Mouse (Mus musculus) T-helper 17 cell (primary cell): ENCODE measurements at regions not wholly inside any gene's neighbourhood (a gene's known extent, or its start where the extent isn't known, plus 50 kb on each side); places are given as distances from the start of the nearest gene placed in this dataset.

ENCODE experiments used
- in situ Hi-C, 2 experiments: fragments of 300-600 bp; cut with MboI, MseI; formaldehyde crosslinking; loops; 1 replicate in 1 of 2; 2 replicates in 1 of 2; pipeline ENCODE4 v1.15.1; 2025; ENCODE audit warnings: high pct_unique_total_duplicates in 2 of 2

DNA sequence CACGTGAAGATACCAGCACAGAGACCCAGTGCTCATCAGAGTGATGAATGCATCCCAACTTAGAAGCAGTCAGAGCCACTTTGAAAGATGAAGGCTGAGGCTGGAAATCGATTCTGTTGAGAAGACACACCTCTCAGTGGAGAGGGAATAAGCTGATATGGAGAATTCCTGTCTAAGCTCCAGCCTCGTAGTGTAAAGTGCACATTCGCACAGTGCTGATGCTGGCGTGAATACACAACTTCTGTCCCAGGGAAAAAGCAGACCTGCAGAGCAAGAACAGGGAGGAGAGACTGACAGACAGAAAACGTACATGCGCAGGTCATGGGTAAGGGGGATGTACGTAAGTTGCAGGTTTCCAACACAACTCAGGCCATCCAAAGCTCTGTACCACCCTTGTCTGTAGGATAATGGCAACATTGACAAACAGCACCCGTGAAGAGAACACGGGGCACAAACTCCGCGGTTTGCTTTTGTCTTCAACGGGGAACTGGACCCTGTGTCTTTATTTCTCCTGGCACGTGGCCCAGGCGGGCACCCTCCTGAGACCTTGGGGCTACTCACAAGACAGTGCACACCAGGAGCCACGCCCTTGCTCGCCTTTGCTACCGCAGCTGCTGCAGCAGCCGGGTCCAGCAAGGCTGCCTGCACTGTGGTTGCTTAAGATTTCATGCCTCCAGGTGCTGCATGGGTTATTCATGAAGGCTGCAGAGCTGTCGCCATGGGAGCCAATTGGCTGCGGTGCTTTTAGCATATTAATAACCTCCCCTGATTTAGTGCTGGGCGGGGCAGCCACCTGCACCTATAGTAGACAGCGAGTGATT lies 434.3 kb downstream of the Cmpk2 start:
- in situ Hi-C loops, result no loop called here

DNA sequence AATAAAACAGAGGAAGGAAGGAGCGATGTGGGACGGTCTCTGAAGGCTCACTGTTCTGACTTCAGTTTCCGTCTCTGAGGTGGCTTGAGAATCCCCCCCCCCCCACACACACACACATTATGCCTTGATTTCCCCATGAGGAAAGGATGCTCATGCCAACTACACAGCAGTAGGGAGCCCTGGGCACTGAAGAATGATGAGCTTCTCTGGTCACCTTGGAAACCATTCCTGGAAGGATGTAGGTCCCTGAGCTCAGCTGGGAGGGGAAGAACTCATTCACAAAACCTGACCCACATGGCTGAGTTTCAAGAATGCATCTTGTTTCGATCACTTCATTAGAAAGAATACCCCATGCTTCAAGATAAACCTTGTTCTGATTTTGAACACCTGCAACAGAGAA lies 422.2 kb downstream of the Cmpk2 start:
- in situ Hi-C loops, result no loop called here

DNA sequence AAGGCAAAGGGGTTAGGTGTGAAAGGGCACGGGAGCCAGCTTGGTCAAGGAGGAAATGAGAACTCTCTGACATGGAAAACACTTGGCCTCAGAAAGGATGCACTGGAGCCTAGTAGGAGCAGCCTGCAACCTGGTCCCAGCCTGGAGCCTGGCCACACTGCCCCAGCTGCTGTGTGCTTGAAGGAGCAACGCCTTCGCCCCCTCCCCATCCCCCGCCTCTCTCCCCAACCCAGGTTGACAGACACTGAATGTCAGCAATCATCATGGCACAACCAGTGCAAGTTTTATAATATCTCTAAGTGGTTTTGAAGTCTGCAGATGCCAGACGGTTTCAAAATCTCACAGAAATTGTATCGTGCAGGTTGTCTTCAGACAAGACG lies 417.6 kb downstream of the Cmpk2 start:
- in situ Hi-C loops, result no loop called here

- in situ Hi-C loops, result no loop called here
Observed at GRCm38 (mm10) chr12:26885831-26886634, 417.0 kb downstream of the Cmpk2 start.

DNA sequence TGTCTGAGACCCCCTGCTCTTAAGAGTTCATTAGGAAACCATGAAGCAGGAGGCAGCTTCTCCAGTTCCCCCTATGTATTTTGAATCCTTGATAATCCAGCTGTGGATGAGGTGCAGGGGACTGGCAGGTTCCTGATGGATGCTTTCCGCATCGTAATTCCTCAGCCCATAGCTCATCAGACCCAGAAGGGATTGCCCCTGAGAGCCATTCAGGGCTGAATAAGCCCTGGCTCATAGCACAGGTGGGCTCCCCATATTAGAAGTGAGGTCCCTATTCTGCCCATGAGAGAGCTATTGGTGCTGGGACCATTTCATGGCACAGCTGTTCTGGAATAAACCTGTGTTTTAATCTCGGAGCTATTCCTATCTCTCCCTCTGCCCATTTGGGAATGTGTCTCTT lies 416.1 kb downstream of the Cmpk2 start:
- in situ Hi-C loops, result no loop called here

- in situ Hi-C loops, result loop anchor here in 1 of 2 experiments (5.0 kb wide), 1 partner anchor 68 kb away; no protein-coding TSS in a partner anchor
Observed at GRCm38 (mm10) chr12:26884156-26884555, 415.2 kb downstream of the Cmpk2 start.

DNA sequence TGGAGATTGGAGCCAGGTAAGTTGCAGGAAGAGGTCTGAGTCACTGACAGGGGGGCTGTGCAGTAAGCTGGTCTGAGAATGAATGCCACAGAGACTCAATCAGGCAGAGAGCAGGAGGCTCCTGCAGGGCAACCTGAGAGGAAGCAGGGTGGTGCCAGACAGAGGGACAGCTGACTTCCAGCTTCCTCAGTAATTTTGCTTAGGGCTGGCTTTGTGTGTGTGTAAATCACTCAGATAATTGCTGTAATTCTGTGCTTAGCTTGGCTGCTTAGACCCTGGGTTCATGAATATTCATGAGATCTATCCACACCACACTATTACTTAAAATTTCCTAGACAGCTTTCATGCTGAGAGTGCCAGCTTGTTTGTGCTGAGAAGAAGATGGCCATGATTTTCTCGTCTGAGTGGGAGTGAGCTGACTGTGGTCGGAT lies 408.7 kb downstream of the Cmpk2 start:
- in situ Hi-C loops, result loop anchor here in 1 of 2 experiments (10.0 kb wide), 1 partner anchor 917 kb away; no protein-coding TSS in a partner anchor

- in situ Hi-C loops, result loop anchor here in 1 of 2 experiments (10.0 kb wide), 1 partner anchor 918 kb away; no protein-coding TSS in a partner anchor
Observed at GRCm38 (mm10) chr12:26877284-26877683, 408.3 kb downstream of the Cmpk2 start.

DNA sequence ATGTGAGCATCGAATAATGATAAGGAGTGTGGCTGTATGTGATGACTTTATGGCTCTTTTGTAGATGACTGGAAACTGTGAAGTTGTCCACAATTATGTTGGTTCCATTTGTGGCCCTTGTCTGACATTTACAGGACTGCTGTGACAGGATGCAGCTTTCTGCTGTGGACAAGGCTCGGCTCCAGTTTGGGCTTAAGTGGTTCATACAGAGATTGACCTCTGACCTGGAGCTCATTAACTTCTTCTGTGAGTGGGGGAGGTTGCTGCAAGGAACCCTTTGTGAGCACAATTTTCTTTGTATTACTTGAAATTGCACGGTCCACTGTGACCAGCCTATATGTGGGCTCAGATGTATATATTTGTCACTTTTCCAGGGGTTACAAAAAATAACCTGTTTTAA lies 403.5 kb downstream of the Cmpk2 start:
- in situ Hi-C loops, result loop anchor here in 1 of 2 experiments (10.0 kb wide), 1 partner anchor 922 kb away; no protein-coding TSS in a partner anchor

DNA sequence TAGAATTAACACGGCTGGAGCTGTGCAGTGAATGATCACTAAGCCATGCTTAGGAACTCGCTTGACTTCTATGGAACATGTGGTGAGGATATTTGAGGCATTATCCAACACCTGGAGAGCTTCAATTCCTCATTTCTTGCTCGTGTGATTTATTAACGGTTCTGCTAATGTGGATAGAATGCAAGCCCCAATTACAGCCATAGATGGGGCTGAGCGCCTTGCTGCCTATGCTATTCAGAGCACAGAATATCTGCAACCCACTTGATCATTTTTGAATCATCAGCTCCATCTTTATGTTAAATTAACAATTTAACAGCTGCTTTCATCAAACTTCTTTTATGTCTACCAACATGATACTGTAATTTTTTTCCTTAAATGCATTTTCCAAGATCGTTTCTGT lies 398.7 kb downstream of the Cmpk2 start:
- in situ Hi-C loops, result no loop called here

DNA sequence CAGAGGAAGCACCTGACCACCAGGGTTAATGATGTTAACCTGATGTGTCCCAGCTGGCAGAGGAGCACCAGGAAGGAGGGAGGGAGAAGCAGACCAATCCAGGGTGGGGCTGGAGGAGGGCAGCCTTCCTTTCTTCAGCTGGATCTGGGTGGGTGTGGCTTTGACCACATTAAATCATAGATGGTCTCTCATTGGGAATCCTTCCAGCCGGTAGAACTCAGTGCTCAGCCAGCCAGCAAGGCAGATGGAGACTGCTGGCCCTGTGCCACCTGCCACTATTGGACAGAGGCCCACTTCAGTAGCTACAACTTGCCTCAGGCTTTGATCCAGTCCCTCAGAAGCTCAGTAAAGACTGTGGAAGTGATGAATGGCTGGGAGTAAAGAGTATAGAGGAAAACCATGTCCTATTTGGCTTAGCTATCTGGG lies 386.1 kb downstream of the Cmpk2 start:
- in situ Hi-C loops, result no loop called here

- in situ Hi-C loops, result no loop called here
Observed at GRCm38 (mm10) chr12:26844917-26845316, 375.9 kb downstream of the Cmpk2 start.

DNA sequence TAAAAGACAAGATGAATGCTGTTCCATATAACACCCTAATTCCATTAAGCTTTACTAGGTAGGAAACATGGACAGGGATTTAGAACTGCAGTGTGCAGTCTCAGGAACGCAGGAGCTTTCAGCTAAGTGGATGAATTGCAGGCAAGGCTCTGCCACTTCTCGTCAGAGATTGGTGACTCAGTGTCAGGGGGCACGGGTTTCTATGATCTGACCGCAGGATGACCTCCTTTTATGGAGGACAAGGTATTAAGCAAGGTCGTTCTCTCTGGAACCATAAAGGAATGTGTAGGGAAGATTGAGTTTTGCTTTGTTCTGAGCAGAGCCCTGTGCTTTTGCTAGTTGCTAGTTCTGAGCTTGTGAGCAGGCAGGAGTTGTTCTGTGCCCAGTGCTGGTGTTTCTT lies 373.7 kb downstream of the Cmpk2 start:
- in situ Hi-C loops, result no loop called here

DNA sequence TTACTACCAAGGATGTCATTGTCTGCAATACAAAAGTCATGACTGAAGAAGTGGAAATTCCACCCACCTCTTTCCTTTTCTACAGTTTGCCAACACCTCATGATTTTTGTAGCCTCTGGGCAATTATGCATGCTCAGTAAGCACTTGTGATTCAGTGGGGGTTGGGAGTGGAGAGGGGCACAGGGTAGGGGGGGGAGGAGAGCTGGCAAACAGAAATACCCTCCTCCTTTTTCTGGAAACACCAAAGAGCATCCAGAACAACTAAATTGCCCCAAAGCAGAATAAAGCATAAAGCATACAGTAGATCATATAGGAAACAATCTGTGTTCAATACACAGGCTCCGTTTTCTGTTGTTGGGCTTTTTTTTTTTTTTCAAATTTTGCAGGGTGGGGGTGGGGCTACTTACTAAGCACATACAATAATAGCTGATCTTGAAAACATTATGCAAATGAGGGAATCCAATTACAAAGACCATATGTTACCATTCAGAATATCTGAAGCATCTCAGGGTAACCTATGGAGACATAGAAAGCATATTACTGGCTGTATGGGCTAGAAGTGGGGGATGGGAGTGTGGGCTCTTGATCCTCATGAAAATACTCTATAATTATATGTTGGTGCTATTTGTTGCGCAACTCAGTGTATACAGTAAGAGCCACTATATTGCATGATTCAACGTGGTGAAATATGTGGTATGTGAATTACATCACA lies 352.4 kb downstream of the Cmpk2 start:
- in situ Hi-C loops, result no loop called here

GRCm38 (mm10) chr12:26817866-26818265 lies 348.9 kb downstream of the Cmpk2 start:
- in situ Hi-C loops, result no loop called here

GRCm38 (mm10) chr12:26815771-26816170 lies 346.8 kb downstream of the Cmpk2 start:
- in situ Hi-C loops, result no loop called here

DNA sequence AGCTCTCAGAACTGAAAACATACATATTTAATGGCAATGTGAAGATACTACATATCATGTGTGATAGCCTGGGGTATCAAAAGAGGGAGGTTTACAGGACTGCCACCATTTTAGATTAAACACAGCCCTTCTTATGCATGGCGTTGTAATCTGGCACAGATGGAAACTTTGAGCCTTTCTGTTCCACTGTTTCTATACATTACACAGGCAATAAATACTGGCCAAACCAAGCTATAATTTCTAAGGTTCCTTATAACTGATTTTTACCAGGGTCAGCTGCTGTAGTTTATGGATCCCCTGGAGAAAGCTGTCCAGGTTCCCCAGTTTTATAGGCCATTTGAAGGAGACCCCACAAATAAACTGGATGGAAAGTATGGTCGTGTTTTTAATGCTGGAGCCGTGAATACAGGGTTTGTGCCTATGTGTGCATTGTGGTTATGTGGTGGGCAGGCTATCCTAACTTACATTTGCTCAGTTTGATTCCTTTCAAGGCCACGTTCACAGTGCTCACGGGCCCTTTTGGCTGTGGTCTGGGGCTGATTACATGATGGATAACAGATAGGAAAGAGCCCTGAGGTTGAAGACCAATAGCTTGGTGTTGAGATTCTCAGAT lies 341.7 kb downstream of the Cmpk2 start:
- in situ Hi-C loops, result no loop called here

GRCm38 (mm10) chr12:26809670-26810069 lies 340.7 kb downstream of the Cmpk2 start:
- in situ Hi-C loops, result no loop called here

- in situ Hi-C loops, result no loop called here
Observed at GRCm38 (mm10) chr12:26802542-26802941, 333.5 kb downstream of the Cmpk2 start.

GRCm38 (mm10) chr12:26799310-26799709 lies 330.3 kb downstream of the Cmpk2 start:
- in situ Hi-C loops, result no loop called here

DNA sequence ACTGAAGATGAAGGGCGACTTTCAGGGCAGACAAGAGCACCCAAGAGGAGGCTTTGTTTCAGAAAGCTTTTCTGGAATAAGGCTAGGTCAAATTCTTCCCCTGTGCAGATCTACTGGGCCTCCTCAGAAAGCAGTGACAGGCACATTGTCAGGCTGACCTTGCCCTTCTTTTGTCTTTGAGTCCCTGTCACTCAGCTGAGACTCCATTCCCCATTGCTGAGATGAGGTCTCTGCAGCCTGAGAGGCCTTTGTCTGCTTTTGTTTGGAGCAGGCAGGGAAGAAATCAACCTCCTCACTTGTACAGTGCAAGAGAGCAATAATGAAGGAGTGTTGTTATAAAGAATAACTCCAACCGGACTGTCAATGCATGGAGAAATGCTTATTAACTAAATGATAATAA lies 327.4 kb downstream of the Cmpk2 start:
- in situ Hi-C loops, result no loop called here
